Mouse (Mus musculus): ENCODE measurements around the gene Abi3bp. TPM values are rescaled to one million over a fixed set of nuclear protein-coding genes. Genes with fewer than 3 reads are reported as not detected.

Abi3bp gene
- polyA plus RNA-seq, 2 experiments = 0.10 to 0.15 TPM

GRCm38 (mm10) chr16:56715608-56716007 is 237.9 kb downstream of the Abi3bp start:
- WGBS (ENCODE audit: insufficient replicate concordance) = 15% methylated on average over 3 of the region's 3 CpGs
- Histone ChIP-seq H3K36me3 (replicated peaks; ENCODE audit: control insufficient read depth, insufficient read depth, low read depth) (peaks cover 16% of the 10 kb centered on the region), H3K4me3 (ENCODE audit: insufficient read depth in 1 of 2, low read depth in 2 of 2, low read length in 2 of 2) (peak overlapping the region; percentile 72 to 92), H3K4me1 (replicated peaks; ENCODE audit: control insufficient read depth in 2 of 2, insufficient read depth in 2 of 2, low read length in 1 of 2) (peaks cover 22 to 26% of the 10 kb centered on the region in 2 experiments), H3K9ac (replicated peaks) (peak overlapping the region; percentile 99), H3K27ac (peak overlapping the region; percentile 87; the same call in 1 of the 2 replicates), H3K9me3 (ENCODE audit: control insufficient read depth, low read length) (no peaks in the 10 kb centered on the region), H3K27me3 (ENCODE audit: control insufficient read depth, insufficient read depth, low read length) (no peaks in the 10 kb centered on the region), H3K4me2 (ENCODE audit: low read depth) (peak overlapping the region; percentile 73)
- DNase-seq (ENCODE audit: low read depth in 3 of 3, low spot score in 3 of 3) (no peak), ATAC-seq (ENCODE audit: insufficient read depth) (no peak)
- TF ChIP-seq CTCF (IDR thresholded peaks at IDR 0.05; ENCODE audit: low read depth) (no peak), EP300 (IDR thresholded peaks at IDR 0.05; ENCODE audit: low read depth) (no peak)

- no peaks in the 10 kb centered on the region for H3K27me3 ChIP-seq (ENCODE audit: control insufficient read depth, insufficient read depth, low read length)
- DNase-seq (ENCODE audit: low read depth in 3 of 3, low spot score in 3 of 3) (peak in 1 of 3 experiments; percentile 42), ATAC-seq (ENCODE audit: insufficient read depth) (peak; percentile 49)
- H3K9ac ChIP-seq (replicated peaks) = peak overlapping the region; percentile 99
- H3K9me3 ChIP-seq (ENCODE audit: control insufficient read depth, low read length) = no peaks in the 10 kb centered on the region
- WGBS (ENCODE audit: insufficient replicate concordance) = under 1% methylated on average over 34 of the region's 38 CpGs
- TF ChIP-seq EP300 (IDR thresholded peaks at IDR 0.05; ENCODE audit: low read depth) (no peak), CTCF (IDR thresholded peaks at IDR 0.05; ENCODE audit: low read depth) (no peak)
- peaks cover 10% of the 10 kb centered on the region for H3K36me3 ChIP-seq (replicated peaks; ENCODE audit: control insufficient read depth, insufficient read depth, low read depth)
- H3K4me1 ChIP-seq (replicated peaks; ENCODE audit: control insufficient read depth in 2 of 2, insufficient read depth in 2 of 2, low read length in 1 of 2) = peaks cover 27 to 29% of the 10 kb centered on the region in 2 experiments
- peak overlapping the region; percentile 87 for H3K27ac ChIP-seq
- H3K4me3 ChIP-seq (ENCODE audit: insufficient read depth in 1 of 2, low read depth in 2 of 2, low read length in 2 of 2) = peak overlapping the region; percentile 72 to 92
- peak overlapping the region; percentile 73 for H3K4me2 ChIP-seq (ENCODE audit: low read depth)
These were observed 239.0 kb downstream of the Abi3bp start for GRCm38 (mm10) chr16:56716557-56717179.

GRCm38 (mm10) chr16:56717224-56718200 is 239.8 kb downstream of the Abi3bp start, which contains the start of gene Tfg:
Gene Tfg, minus strand, starts transcription at chr16:56717450.
- Histone ChIP-seq H3K4me3 (ENCODE audit: insufficient read depth in 1 of 2, low read depth in 2 of 2, low read length in 2 of 2) (peak within 1 kb of the TSS; percentile 72 to 92), H3K9ac (replicated peaks) (peak within 1 kb of the TSS; percentile 99), H3K27ac (peak within 1 kb of the TSS; percentile 87), H3K4me1 (replicated peaks; ENCODE audit: control insufficient read depth in 2 of 2, insufficient read depth in 2 of 2, low read length in 1 of 2) (peaks cover 27 to 31% of the 10 kb centered on the region in 2 experiments), H3K4me2 (ENCODE audit: low read depth) (peak within 1 kb of the TSS; percentile 73), H3K9me3 (ENCODE audit: control insufficient read depth, low read length) (no peaks in the 10 kb centered on the region), H3K27me3 (ENCODE audit: control insufficient read depth, insufficient read depth, low read length) (no peaks in the 10 kb centered on the region), H3K36me3 (replicated peaks; ENCODE audit: control insufficient read depth, insufficient read depth, low read depth) (peaks cover 3% of the 10 kb centered on the region; the same call in 1 of the 2 replicates)
- peak; percentile 90 for ATAC-seq (ENCODE audit: insufficient read depth)
- no peak for TF ChIP-seq EP300 (IDR thresholded peaks at IDR 0.05; ENCODE audit: low read depth)
- no peak for TF ChIP-seq CTCF (IDR thresholded peaks at IDR 0.05; ENCODE audit: low read depth)
- DNase-seq (ENCODE audit: low read depth in 3 of 3, low spot score in 3 of 3) = peak; percentile 97 to 98 (median 97)
- WGBS (ENCODE audit: insufficient replicate concordance) = under 1% methylated on average over 62 of the region's 62 CpGs

GRCm38 (mm10) chr16:56719031-56719430 is 241.4 kb downstream of the Abi3bp start:
- Histone ChIP-seq H3K4me3 (ENCODE audit: insufficient read depth in 1 of 2, low read depth in 2 of 2, low read length in 2 of 2) (peak overlapping the region in 1 of 2 experiments; percentile 18; a peak in 1 of 4 replicates), H3K9ac (replicated peaks) (peak overlapping the region; percentile 32), H3K4me2 (ENCODE audit: low read depth) (peak overlapping the region; percentile 73), H3K9me3 (ENCODE audit: control insufficient read depth, low read length) (no peaks in the 10 kb centered on the region), H3K4me1 (replicated peaks; ENCODE audit: control insufficient read depth in 2 of 2, insufficient read depth in 2 of 2, low read length in 1 of 2) (peaks cover 27 to 31% of the 10 kb centered on the region in 2 experiments), H3K27ac (peak overlapping the region; percentile 87), H3K36me3 (replicated peaks; ENCODE audit: control insufficient read depth, insufficient read depth, low read depth) (no peaks in the 10 kb centered on the region; the same call in 1 of the 2 replicates), H3K27me3 (ENCODE audit: control insufficient read depth, insufficient read depth, low read length) (no peaks in the 10 kb centered on the region)
- TF ChIP-seq EP300 (IDR thresholded peaks at IDR 0.05; ENCODE audit: low read depth) = peak; percentile 68
- TF ChIP-seq CTCF (IDR thresholded peaks at IDR 0.05; ENCODE audit: low read depth) = no peak
- DNase-seq (ENCODE audit: low read depth in 3 of 3, low spot score in 3 of 3) = peak; percentile 41 to 55 (median 49)
- ATAC-seq (ENCODE audit: insufficient read depth) = peak; percentile 62

Data from liver, embryonic 14.5 days (tissue).